Mouse (Mus musculus) splenic B cell, adult 2 months (primary cell): ENCODE measurements around the gene Plaur.
A peak's percentile ranks its signal among the peaks of the same experiment; 100 is the strongest.
"Not testable (repeated sequence)": the region's sequence is repeated elsewhere in the genome, so short reads cannot be mapped to it uniquely, and the experiment has no call there.

Experiments
- DNase-seq: peaks from one replicate; pipeline ENCODE4 v3.0.0-alpha.2; 2011; ENCODE audit warnings: low read depth, low spot score
- H3K27me3 ChIP-seq: 2 replicates; pipeline ENCODE4 v1.6.1; 2012; ENCODE audit warnings: mild to moderate bottlenecking, low read length, moderate library complexity, mixed read lengths; ENCODE audit not compliant: control insufficient read depth, poor library complexity, insufficient read depth, severe bottlenecking
- H3K36me3 ChIP-seq: 2 replicates; pipeline ENCODE4 v1.6.1; 2012; ENCODE audit warnings: mild to moderate bottlenecking, low read length, moderate library complexity, mixed read lengths; ENCODE audit not compliant: control insufficient read depth, poor library complexity, insufficient read depth, severe bottlenecking

Gene Plaur

DNA sequence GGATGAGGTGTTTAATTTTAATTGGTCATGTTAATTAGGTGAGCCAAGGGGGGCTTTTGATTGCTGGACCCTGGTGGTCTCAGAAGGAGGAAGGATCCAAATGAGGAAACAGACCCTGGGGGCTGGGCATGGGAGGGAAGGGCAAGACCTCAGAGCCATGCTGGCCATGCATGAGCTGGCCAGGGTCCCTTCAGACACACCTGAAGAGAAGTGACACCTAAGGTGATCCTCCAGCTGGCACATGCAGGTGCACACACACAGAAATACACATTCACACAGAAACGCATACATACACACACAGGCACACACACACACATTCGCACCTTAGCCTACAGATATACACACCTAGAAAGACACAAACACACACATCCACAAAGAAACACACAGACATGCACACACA, 17.4 kb downstream of the Plaur start:
- Histone ChIP-seq H3K27me3 (no peaks in the 10 kb centered on the region), H3K36me3 (peaks cover 9% of the 10 kb centered on the region)
- no peak for DNase-seq

DNA sequence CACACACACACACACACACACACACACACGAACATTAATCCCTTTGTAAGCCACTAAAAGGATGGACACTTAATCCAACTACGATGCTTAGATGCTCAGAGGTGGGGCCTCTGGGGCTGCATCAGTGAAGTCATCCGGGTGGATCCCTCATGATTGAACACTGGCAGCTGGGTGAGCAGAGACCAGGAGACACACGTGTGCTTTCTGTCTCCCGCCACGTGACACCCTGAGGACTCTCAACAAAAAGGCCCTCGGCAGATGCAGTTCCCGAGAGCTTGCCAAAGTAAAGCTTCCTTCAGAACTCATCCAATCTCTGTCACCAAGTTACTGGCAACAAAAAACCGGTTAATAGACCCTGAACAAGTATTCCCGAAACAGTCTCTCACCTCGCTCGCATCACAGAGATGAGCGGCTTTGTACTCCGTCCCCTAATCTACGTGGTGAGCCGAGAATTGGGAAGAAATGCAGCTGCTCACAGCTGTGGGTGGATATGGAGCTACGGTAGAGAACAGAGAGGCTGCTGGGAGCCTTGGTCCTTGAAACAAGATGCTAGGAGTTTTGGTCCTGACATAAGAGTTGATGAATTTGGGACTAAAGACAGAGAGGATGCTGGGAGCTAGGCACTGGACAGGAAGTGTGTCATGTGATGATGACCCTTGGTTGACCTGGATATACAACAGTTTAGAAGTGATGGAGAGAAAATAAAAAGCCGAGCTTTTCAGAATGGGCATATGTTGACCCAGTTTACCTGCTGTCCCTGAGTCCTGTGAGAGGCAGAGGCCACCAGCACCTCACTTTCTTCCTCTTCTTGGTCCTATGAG, 18.0 kb downstream of the Plaur start:
- Histone ChIP-seq H3K27me3 (no peaks in the 10 kb centered on the region), H3K36me3 (peaks cover 3% of the 10 kb centered on the region)
- DNase-seq = no peak

DNA sequence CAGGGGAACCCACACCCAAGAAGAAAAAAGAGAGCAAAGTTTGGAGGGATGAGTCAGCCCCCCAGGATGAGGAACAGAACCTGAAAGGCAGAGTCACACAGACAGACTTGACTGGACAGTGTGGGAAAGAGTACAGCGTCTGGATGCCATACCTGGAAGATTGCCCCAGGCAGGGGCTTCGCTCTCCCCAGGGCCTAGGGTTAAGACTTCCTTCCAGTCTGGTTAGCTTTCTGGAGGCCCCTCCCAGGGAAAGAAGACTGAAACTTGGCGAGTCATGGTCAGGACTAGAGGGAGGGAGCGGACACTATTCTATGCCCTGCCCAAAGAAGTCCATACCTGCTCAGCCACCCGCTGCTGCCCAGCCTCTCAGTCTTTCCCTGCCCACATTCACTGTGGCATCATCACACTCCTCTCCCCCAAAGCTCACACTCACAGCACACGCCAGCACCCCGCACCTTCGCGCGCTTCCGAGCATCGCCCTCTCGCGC, 18.7 kb downstream of the Plaur start:
- no peaks in the 10 kb centered on the region for H3K27me3 ChIP-seq
- H3K36me3 ChIP-seq = peaks cover 2% of the 10 kb centered on the region
- no peak for DNase-seq

GRCm38 (mm10) chr7:24481474-24482207, 19.4 kb downstream of the Plaur start, which contains the start of gene Cadm4:
Gene Cadm4, plus strand, starts transcription at chr7:24482023.
- H3K36me3 ChIP-seq = no peaks in the 10 kb centered on the region
- peak; percentile 89 for DNase-seq
- no peaks in the 10 kb centered on the region for H3K27me3 ChIP-seq

DNA sequence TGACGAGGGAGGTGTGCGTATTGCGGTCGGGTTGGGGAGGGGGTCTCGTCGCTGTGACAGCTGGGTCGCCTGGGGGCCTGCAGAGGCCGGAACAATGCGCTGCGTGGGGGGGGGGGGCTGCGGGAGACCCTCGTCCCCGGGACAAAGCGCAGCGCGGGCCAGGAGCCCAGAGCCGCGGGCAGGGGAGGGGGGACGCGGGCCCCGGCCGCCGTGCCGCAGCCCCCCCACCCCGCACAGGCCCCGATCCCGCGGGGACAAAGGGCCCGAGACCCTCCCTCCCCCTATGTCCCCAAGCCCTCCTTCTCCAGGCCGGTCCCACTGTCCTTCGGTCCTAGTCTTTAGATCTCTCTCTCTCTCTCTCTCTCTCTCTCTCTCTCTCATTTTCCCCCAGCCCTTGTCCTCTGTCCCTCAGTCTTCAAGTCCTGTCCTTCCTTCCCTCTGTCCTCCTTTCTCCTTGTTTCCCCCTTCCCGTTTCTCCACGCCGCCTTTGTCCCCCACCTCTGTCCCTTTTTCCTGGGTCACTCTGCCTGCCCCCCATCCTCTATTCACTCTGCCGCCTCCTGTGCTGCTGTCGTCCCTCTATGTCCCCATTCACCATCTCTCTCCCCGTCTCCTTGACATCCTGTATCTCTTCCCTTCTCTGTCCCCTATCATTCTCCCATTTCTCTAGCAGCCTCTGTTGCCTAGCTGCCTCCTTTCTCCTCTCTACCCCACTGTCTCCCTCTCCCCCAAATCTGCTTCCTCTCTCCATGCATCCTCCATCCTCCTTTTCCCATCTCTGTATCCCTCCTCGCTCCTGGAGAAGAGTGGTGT, 20.1 kb downstream of the Plaur start:
- no peak for DNase-seq
- H3K27me3 ChIP-seq = no peaks in the 10 kb centered on the region
- H3K36me3 ChIP-seq = no peaks in the 10 kb centered on the region

DNA sequence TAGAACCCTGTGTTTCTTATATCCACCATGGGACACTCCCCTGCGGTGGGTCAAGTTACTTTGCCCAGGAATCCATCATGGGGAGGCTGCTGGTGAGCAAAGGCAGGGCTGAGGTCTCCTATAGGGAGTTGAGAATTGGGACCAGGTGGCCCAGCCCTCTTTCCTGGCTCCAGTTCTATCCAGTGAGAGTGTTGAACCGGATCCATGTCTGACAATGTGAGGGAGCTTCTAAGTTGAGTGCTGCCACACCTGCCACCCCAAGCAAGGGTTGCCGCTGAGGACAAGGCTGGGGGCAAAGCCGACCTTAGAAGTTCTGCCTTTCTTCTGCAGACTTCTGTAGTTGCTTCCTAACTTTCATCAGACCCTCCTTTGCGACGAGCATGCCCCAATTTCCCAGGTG, 21.0 kb downstream of the Plaur start:
- not testable (repeated sequence) for DNase-seq, H3K36me3 ChIP-seq, H3K27me3 ChIP-seq

DNA sequence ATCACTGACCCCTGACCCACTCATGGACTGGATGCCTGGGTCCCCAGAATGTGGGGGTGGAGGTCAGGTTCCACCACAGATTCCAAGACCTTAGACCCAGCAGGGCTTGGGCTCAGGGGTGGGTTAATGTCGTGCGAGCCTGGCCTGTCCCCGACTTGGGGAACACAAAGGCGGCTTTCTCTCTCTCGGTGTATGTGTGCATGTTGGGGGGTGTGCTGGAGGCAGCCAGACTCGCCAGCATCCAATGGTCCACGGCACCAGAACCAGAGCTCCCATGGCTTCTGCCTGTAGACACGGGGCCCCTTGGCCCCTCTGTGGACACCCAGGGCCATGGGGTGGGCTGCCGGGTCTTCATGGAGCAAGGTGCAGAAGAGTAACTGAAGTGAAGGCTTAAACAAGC, 23.2 kb downstream of the Plaur start:
- H3K27me3 ChIP-seq = no peaks in the 10 kb centered on the region; the same call in 1 of the 2 replicates
- H3K36me3 ChIP-seq = no peaks in the 10 kb centered on the region
- no peak for DNase-seq

DNA sequence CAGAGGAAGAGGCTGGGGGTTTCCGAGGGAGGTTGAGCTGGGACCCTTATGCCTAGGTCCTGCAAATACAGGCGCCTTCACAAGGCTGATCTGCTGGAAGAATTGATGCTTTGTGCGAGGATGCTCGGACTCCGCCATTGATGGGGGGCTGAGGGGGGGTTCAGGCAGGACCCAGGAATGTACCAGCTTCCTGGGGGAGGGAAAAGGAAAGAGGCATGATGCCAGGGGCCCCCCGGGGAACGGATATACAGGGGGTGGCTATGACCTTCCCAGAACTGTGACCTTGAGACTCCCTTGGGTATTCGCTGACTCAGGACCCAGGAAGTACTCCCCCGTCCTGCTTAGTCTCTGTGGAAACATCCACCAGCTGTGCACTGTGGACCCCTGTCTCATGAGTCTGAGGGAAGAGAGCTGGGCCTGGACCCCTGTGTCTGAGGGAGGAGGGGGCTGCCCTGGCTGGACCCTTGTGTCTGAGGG, 24.4 kb downstream of the Plaur start:
- no peaks in the 10 kb centered on the region; the same call in 1 of the 2 replicates for H3K27me3 ChIP-seq
- H3K36me3 ChIP-seq = no peaks in the 10 kb centered on the region
- DNase-seq = no peak

- no peak for DNase-seq
- H3K36me3 ChIP-seq = no peaks in the 10 kb centered on the region
- no peaks in the 10 kb centered on the region; the same call in 1 of the 2 replicates for H3K27me3 ChIP-seq
Observed at GRCm38 (mm10) chr7:24487403-24487802, 25.1 kb downstream of the Plaur start.

DNA sequence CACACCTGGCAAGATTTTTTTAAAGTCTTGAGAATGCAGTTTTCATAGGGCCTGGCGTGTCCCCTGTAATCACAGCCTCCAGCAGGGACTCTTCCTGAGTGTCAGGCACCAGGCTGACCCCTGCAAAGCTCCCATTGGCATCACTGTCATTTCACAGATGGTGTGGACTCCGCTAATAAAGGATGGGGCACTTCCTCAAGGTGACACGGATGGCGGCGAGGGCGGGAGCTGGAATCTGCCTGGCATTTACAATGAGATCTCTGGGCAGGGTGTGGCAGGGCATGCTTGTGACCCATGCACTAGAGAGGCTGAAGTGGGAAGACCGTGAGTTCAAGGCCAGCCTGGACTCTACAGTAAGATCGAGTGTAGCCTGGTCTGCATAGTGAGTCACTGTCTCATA, 26.0 kb downstream of the Plaur start:
- no peaks in the 10 kb centered on the region for H3K36me3 ChIP-seq
- H3K27me3 ChIP-seq = no peaks in the 10 kb centered on the region; the same call in 1 of the 2 replicates
- DNase-seq = no peak

- H3K36me3 ChIP-seq = no peaks in the 10 kb centered on the region
- DNase-seq = peak; percentile 42
- H3K27me3 ChIP-seq = peaks cover 2% of the 10 kb centered on the region; the same call in 1 of the 2 replicates
Observed at GRCm38 (mm10) chr7:24499856-24500577, 37.7 kb downstream of the Plaur start.

- Histone ChIP-seq H3K36me3 (no peaks in the 10 kb centered on the region), H3K27me3 (peaks cover 2% of the 10 kb centered on the region; the same call in 1 of the 2 replicates)
Observed at GRCm38 (mm10) chr7:24500929-24501328, 38.6 kb downstream of the Plaur start.

DNA sequence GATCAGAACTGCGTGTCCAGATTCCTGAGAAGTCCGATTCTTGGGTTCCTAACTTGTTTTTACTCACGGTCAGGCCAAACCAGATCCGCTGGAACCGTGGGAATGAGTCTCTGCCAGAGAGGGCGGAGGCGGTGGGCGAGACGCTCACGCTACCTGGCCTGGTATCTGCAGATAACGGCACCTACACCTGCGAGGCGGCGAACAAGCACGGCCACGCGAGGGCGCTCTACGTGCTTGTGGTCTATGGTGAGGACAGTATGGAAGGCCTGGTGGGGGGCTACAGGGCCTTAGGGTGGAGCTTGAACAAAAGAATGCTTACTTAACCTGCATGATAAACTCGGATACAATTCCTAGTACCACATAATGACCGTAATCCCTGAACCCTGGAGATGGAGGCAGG, 39.2 kb downstream of the Plaur start:
- peaks cover 2% of the 10 kb centered on the region; the same call in 1 of the 2 replicates for H3K27me3 ChIP-seq
- peak; percentile 43 for DNase-seq
- no peaks in the 10 kb centered on the region for H3K36me3 ChIP-seq

More at GRCm38 (mm10) chr7:24500929-24501328, 38.6 kb downstream of the Plaur start:
- DNase-seq = peak; percentile 61

DNA sequence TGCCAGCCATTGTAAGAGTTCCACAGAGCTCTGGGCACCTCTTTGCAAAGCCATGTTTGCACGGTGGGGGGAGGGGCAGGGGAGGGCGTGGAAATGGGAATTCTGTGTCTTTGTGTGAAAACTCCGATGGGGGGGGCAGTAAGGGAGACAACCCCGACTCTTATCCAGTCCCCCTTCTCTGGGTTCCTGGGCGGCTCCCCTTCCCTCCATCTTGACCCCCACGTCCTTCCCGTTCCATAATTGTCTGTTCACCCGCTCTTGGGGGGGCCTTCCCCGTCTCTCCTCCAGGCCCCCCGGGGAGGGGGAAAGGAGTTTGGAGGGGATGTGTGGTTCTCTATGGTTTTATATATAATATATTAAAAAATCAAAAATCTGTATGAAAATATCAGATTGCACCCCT, 41.7 kb downstream of the Plaur start:
- Histone ChIP-seq H3K27me3 (peaks cover 2% of the 10 kb centered on the region; the same call in 1 of the 2 replicates), H3K36me3 (no peaks in the 10 kb centered on the region)
- DNase-seq = no peak
